Mouse (Mus musculus): Measurements from ENCODE around the gene Msh5. TPM values are rescaled to one million over a fixed set of nuclear protein-coding genes. Genes with fewer than 3 reads are reported as not detected.

The Msh5 gene
- polyA plus RNA-seq, 1 experiment = 5.6 TPM

Other genes with a start within 250 kb of the Msh5 start
- 1.1 and 3.1 TPM in 2 replicates for gene Cyp21a1, start 242.2 kb downstream of the Msh5 start, polyA plus RNA-seq (2012; rRNA removed)
- gene Stk19, start 209.8 kb downstream of the Msh5 start, polyA plus RNA-seq (2012; rRNA removed) = 31.6 and 34.6 TPM in 2 replicates
- gene Dxo, start 209.7 kb downstream of the Msh5 start, polyA plus RNA-seq (2012; rRNA removed) = 34.4 and 36.4 TPM in 2 replicates
- 44.5 and 47.7 TPM in 2 replicates for gene Skiv2l, start 196.5 kb downstream of the Msh5 start, polyA plus RNA-seq (2012; rRNA removed)
- 11.5 and 13.1 TPM in 2 replicates for gene Nelfe, start 196.4 kb downstream of the Msh5 start, polyA plus RNA-seq (2012; rRNA removed)
- 1.7 and 2.0 TPM in 2 replicates for gene Cfb, start 184.2 kb downstream of the Msh5 start, polyA plus RNA-seq (2012; rRNA removed)
- 3.6 and 3.9 TPM in 2 replicates for gene Zbtb12, start 167.3 kb downstream of the Msh5 start, polyA plus RNA-seq (2012; rRNA removed)
- gene Gm20547, start 164.7 kb downstream of the Msh5 start, polyA plus RNA-seq (2012; rRNA removed) = not detected in 2 replicates
- 1.9 and 2.3 TPM in 2 replicates for gene C2, start 148.5 kb downstream of the Msh5 start, polyA plus RNA-seq (2012; rRNA removed)
- gene Ehmt2, start 148.3 kb downstream of the Msh5 start, polyA plus RNA-seq (2012; rRNA removed) = 126 and 127 TPM in 2 replicates
- 48.6 and 48.7 TPM in 2 replicates for gene Slc44a4, start 132.3 kb downstream of the Msh5 start, polyA plus RNA-seq (2012; rRNA removed)
- gene Neu1, start 115.5 kb downstream of the Msh5 start, polyA plus RNA-seq (2012; rRNA removed) = 30.4 and 43.8 TPM in 2 replicates
- 31.1 and 45.6 TPM in 2 replicates for gene Hspa1b, start 87.5 kb downstream of the Msh5 start, polyA plus RNA-seq (2012; rRNA removed)
- gene Gm20481, start 76.8 kb downstream of the Msh5 start, polyA plus RNA-seq (2012; rRNA removed) = not detected in 2 replicates
- 16.4 and 25.7 TPM in 2 replicates for gene Hspa1a, start 74.6 kb downstream of the Msh5 start, polyA plus RNA-seq (2012; rRNA removed)
- 0.34 and 0.59 TPM in 2 replicates for gene Hspa1l, start 74.0 kb downstream of the Msh5 start, polyA plus RNA-seq (2012; rRNA removed)
- 43.9 and 62.3 TPM in 2 replicates for gene Lsm2, start 64.9 kb downstream of the Msh5 start, polyA plus RNA-seq (2012; rRNA removed)
- 95.5 and 126 TPM in 2 replicates for gene Vars, start 45.8 kb downstream of the Msh5 start, polyA plus RNA-seq (2012; rRNA removed)
- gene Vwa7, start 30.2 kb downstream of the Msh5 start, polyA plus RNA-seq (2012; rRNA removed) = 1.9 and 2.2 TPM in 2 replicates
- gene Sapcd1, start 18.7 kb downstream of the Msh5 start, polyA plus RNA-seq (2012; rRNA removed) = 0.58 and 1.9 TPM in 2 replicates
- gene Clic1, start 3.2 kb upstream of the Msh5 start, polyA plus RNA-seq (2012; rRNA removed) = 131 and 147 TPM in 2 replicates
- 16.3 and 20.7 TPM in 2 replicates for gene Ddah2, start 12.3 kb upstream of the Msh5 start, polyA plus RNA-seq (2012; rRNA removed)
- 243 and 312 TPM in 2 replicates for gene Ly6g6c, start 18.6 kb upstream of the Msh5 start, polyA plus RNA-seq (2012; rRNA removed)
- gene Mpig6b, start 19.4 kb upstream of the Msh5 start, polyA plus RNA-seq (2012; rRNA removed) = 0.42 and 0.65 TPM in 2 replicates
- gene Ly6g6e, start 30.2 kb upstream of the Msh5 start, polyA plus RNA-seq (2012; rRNA removed) = 99.6 and 112 TPM in 2 replicates
- 5.1 and 6.4 TPM in 2 replicates for gene Ly6g6d, start 31.3 kb upstream of the Msh5 start, polyA plus RNA-seq (2012; rRNA removed)
- 1.2 and 2.0 TPM in 2 replicates for gene Ly6g6f, start 38.9 kb upstream of the Msh5 start, polyA plus RNA-seq (2012; rRNA removed)
- gene Abhd16a, start 42.5 kb upstream of the Msh5 start, polyA plus RNA-seq (2012; rRNA removed) = 88.7 and 152 TPM in 2 replicates
- 1.4 TPM in 1 of 2 replicates, not detected in the other for gene Ly6g5c, start 61.5 kb upstream of the Msh5 start, polyA plus RNA-seq (2012; rRNA removed)
- gene Ly6g5b, start 68.7 kb upstream of the Msh5 start, polyA plus RNA-seq (2012; rRNA removed) = 1.2 and 2.2 TPM in 2 replicates
- gene Gpank1, start 74.7 kb upstream of the Msh5 start, polyA plus RNA-seq (2012; rRNA removed) = 9.3 and 11.8 TPM in 2 replicates
- gene Csnk2b, start 75.3 kb upstream of the Msh5 start, polyA plus RNA-seq (2012; rRNA removed) = 258 and 301 TPM in 2 replicates
- 13.7 and 19.0 TPM in 2 replicates for gene D17H6S53E, start 79.6 kb upstream of the Msh5 start, polyA plus RNA-seq (2012; rRNA removed)
- 0.08 and 0.20 TPM in 2 replicates for gene Apom, start 85.3 kb upstream of the Msh5 start, polyA plus RNA-seq (2012; rRNA removed)
- 92.9 and 94.1 TPM in 2 replicates for gene Bag6, start 88.4 kb upstream of the Msh5 start, polyA plus RNA-seq (2012; rRNA removed)
- 262 and 284 TPM in 2 replicates for gene Prrc2a, start 118.2 kb upstream of the Msh5 start, polyA plus RNA-seq (2012; rRNA removed)
- gene Aif1, start 129.3 kb upstream of the Msh5 start, polyA plus RNA-seq (2012; rRNA removed) = 0.11 and 0.48 TPM in 2 replicates
- gene Lst1, start 141.7 kb upstream of the Msh5 start, polyA plus RNA-seq (2012; rRNA removed) = 3.7 and 6.5 TPM in 2 replicates
- gene Ltb, start 147.7 kb upstream of the Msh5 start, polyA plus RNA-seq (2012; rRNA removed) = 1.5 and 5.7 TPM in 2 replicates
- 0.24 and 0.42 TPM in 2 replicates for gene Tnf, start 155.3 kb upstream of the Msh5 start, polyA plus RNA-seq (2012; rRNA removed)
- gene Lta, start 158.6 kb upstream of the Msh5 start, polyA plus RNA-seq (2012; rRNA removed) = 0.10 and 0.36 TPM in 2 replicates
- 0.42 TPM in 1 of 2 replicates, not detected in the other for gene Gm16181, start 174.1 kb upstream of the Msh5 start, polyA plus RNA-seq (2012; rRNA removed)
- 1.3 and 1.7 TPM in 2 replicates for gene Atp6v1g2, start 186.9 kb upstream of the Msh5 start, polyA plus RNA-seq (2012; rRNA removed)
- 15.7 and 37.5 TPM in 2 replicates for gene Nfkbil1, start 189.0 kb upstream of the Msh5 start, polyA plus RNA-seq (2012; rRNA removed)
- gene Ddx39b, start 195.0 kb upstream of the Msh5 start, polyA plus RNA-seq (2012; rRNA removed) = 74.9 and 91.6 TPM in 2 replicates
- gene H2-D1, start 216.0 kb upstream of the Msh5 start, polyA plus RNA-seq (2012; rRNA removed) = 243 and 319 TPM in 2 replicates

Data from stomach, adult 2 months (tissue).